Mouse (Mus musculus): ENCODE results near the gene Iqgap2.
A peak's percentile ranks its signal among the peaks of the same experiment; 100 is the strongest.

Iqgap2 gene

GRCm38 (mm10) chr13:95826178-95826577 is 65.5 kb downstream of the Iqgap2 start:
- no peak for DNase-seq

GRCm38 (mm10) chr13:95822918-95823317 is 68.8 kb downstream of the Iqgap2 start:
- no peak for DNase-seq

GRCm38 (mm10) chr13:95820071-95820470 is 71.7 kb downstream of the Iqgap2 start:
- no peak for DNase-seq

- DNase-seq: no peak
Observed at GRCm38 (mm10) chr13:95818941-95819340, 72.8 kb downstream of the Iqgap2 start.

GRCm38 (mm10) chr13:95813643-95814042 is 78.1 kb downstream of the Iqgap2 start:
- no peak for DNase-seq

- DNase-seq: peak in 1 of 2 experiments; percentile 18
Observed at GRCm38 (mm10) chr13:95810796-95811195, 80.9 kb downstream of the Iqgap2 start.

- DNase-seq: no peak
Observed at GRCm38 (mm10) chr13:95807106-95807750, 84.5 kb downstream of the Iqgap2 start.

GRCm38 (mm10) chr13:95805469-95806166 is 86.1 kb downstream of the Iqgap2 start:
- peak; percentile 44 to 49 for DNase-seq

GRCm38 (mm10) chr13:95804113-95804512 is 87.6 kb downstream of the Iqgap2 start:
- no peak for DNase-seq

- DNase-seq: peak; percentile 79 to 85
Observed at GRCm38 (mm10) chr13:95800925-95801324, 90.8 kb downstream of the Iqgap2 start.

GRCm38 (mm10) chr13:95799322-95799721 is 92.4 kb downstream of the Iqgap2 start:
- no peak for DNase-seq

- no peak for DNase-seq
Observed at GRCm38 (mm10) chr13:95798721-95799120, 93.0 kb downstream of the Iqgap2 start.

GRCm38 (mm10) chr13:95797530-95797929 is 94.2 kb downstream of the Iqgap2 start:
- DNase-seq: no peak

GRCm38 (mm10) chr13:95794346-95794745 is 97.4 kb downstream of the Iqgap2 start:
- no peak for DNase-seq

- DNase-seq: no peak
Observed at GRCm38 (mm10) chr13:95790883-95791282, 100.8 kb downstream of the Iqgap2 start.

GRCm38 (mm10) chr13:95788631-95789376 is 102.9 kb downstream of the Iqgap2 start:
- peak; percentile 68 to 74 for DNase-seq

GRCm38 (mm10) chr13:95782969-95783332 is 108.8 kb downstream of the Iqgap2 start:
- DNase-seq: no peak

- DNase-seq: no peak
Observed at GRCm38 (mm10) chr13:95782311-95782968, 109.3 kb downstream of the Iqgap2 start.

- no peak for DNase-seq
Observed at GRCm38 (mm10) chr13:95780038-95780437, 111.7 kb downstream of the Iqgap2 start.

GRCm38 (mm10) chr13:95779261-95779660 is 112.5 kb downstream of the Iqgap2 start:
- no peak for DNase-seq

GRCm38 (mm10) chr13:95778761-95779161 is 113.0 kb downstream of the Iqgap2 start:
- no peak for DNase-seq

- DNase-seq: peak in 1 of 2 experiments; percentile 60
Observed at GRCm38 (mm10) chr13:95777651-95778391, 113.9 kb downstream of the Iqgap2 start.

All from cerebellum, postnatal 10 days (tissue).